Mouse (Mus musculus) cerebellum, postnatal 36 days (tissue): ENCODE results near the gene Rhob.
"Not testable (repeated sequence)": the region's sequence is repeated elsewhere in the genome, so short reads cannot be mapped to it uniquely, and the experiment has no call there.

Source experiments
- DNase-seq, 2 experiments: peaks; one replicate each; pipeline ENCODE4 v3.0.0; 2021 to 2022; ENCODE audit warnings: mixed read lengths in 2 of 2

Gene Rhob

GRCm38 (mm10) chr12:8472051-8472450 lies 27.8 kb downstream of the Rhob start:
- no peak for DNase-seq

GRCm38 (mm10) chr12:8470962-8471361 lies 28.8 kb downstream of the Rhob start:
- no peak for DNase-seq

DNA sequence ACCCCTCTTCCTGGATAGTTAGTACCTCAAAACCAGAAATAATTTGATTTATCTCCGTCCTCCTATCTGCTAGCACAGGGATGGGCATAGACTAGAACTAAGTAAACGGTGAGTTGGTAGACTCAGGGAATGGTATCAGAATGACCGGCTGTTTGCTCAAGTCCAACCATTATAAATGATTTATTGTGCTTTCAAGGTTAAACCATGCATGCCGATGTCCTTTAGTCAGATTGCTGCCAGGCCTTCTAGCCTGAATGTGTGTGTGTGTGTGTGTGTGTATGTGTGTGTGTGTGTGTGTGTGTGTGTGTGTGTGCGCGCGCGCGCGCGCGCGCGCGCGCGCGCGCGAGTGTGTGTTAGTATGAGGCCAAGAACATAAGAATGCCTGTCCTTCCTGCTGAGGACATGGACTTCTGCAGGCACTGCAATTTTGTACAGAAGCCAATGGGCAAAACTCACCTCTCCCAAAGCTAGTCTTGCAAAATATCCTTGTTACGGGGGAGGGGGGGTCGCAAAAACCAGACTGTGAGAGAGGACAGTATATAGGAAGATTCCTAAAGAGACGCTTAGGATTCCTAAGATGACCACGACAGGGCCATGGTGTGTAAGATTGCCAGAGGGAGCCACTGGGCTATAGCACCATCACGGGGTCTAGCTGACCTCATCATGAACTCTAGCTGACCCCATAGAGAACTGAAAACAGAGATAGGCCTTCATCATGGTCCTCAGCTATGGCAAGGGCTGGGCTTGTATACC lies 29.9 kb downstream of the Rhob start:
- no peak for DNase-seq

DNA sequence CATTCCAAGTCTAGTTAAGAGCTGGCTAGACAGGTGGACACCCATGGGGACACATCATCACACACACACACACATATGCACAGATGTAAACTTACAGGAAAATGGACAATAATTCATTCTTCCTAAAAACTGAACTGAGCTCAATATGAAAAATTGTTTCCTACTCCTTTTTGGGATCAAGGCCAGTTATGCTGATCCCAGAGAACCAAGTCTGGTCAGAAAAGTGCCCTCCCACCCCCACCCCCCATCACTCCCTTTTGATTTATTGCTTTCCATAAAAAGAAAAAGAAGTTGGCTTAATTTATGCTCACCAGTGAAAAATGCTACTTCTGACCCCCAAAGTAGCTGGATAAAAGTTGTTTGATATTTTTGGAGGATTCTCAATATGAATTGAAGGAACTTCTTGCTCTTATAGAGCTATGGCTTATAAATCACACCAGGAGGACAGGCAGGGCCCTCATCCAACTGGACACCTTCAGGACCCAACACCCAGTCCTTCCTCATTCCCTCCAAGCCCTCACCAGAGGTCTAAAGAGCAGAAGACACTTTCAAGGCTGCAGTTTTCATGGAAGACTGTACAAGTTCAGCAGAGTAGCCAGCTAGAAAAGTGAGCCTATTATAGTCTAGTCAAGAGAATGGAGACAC lies 31.5 kb downstream of the Rhob start:
- DNase-seq = no peak

DNA sequence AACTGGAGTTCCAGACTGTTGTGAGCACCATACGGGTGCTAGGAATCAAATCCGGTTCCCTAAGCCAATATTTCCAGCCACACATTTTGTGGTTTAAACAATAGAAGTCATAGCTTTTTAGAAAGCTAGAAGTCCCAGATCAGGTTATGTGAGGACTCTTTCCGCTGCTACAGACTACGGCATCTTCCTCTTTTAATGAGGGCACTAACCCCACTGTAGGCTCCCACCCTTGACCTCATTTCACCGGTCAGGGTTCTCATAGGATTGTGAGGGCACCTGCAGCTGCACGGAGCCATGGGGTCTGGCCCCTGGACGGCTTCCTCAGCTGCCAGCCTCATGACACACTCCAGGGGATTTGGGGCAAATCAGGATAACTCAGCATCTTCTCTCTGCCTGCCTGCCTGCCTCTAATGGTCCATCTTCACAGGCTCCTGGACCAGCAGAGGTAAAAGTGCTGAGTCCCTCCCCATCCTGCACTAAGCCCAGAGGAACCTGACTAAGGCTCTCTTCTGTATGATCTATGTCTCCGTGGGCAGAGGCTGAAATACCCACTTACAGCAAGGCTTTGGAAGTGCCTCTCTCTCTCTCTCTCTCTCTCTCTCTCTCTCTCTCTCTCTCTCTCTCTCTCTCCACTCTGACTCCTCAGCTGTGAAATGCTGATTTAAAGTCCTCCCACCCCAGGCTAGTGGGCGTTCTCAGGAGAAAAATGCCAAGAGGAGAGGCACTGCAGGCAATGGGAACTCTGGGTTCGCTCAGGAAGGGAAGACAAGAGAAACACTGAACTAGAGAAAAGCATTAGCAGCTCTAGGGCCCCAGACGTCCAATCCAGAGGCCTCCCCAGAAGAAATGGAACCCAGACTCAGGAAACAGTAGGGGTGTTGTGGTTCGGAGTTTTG lies 32.5 kb downstream of the Rhob start:
- DNase-seq = no peak

DNA sequence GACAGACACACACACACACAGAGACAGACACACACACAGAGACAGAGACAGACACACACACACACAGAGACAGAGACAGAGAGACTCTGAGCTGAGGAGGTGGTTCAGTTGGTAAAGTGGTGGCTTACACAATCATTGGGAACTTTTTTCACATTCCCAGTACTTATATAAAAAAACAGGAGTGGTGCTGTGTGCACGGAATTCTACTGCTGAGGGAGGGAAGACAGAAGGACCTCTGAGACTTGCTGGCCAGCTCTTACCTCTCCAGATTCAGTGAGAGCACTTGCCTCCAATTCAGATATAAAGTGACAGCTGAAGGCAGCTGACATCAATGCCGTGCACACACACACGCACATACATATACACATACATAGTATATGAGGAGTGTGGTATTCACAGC lies 34.1 kb downstream of the Rhob start:
- DNase-seq = no peak

DNA sequence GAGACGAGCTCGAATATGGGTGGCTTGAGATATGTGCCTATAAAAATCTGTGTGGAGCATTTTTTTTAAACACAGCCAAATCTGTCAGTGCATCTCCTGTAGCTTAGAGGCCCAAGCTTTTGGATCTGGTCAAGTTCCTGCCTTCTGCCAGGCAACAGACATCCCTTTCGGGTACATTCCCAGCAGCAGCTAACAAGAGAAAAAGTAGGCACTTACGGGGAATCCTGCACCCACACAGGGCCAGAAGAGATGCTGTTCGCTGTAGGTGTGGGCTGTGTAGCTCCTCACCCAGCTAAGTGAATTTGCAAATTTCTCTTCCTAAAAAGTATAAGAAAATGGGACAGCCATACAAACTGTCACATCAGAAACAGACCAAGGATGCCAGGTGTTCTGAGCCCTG lies 34.8 kb downstream of the Rhob start:
- DNase-seq = no peak

- DNase-seq = no peak
Observed at GRCm38 (mm10) chr12:8463599-8464160, 36.1 kb downstream of the Rhob start.

DNA sequence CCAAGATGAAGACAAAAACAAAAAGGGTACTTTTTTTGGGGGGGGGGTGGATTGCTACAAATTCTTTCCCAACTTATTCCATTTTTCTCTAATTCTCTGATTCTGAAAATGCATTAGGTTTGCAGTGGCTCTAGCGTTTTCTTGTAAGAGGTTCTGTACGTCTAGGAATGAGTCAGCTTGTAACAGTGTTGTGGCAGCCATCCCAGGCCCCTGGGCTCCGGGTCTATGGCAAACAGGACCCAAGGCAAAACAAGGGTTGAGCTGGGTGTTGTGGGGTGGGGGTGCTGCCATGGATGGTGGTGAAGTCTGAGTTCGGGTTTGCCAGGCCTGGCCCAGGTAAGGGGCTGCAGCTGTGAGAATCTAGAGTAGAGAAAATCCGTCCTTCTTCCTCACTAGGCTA lies 37.3 kb downstream of the Rhob start:
- no peak for DNase-seq

GRCm38 (mm10) chr12:8461575-8461974 lies 38.2 kb downstream of the Rhob start:
- DNase-seq = not testable (repeated sequence)

- no peak for DNase-seq
Observed at GRCm38 (mm10) chr12:8458400-8458799, 41.4 kb downstream of the Rhob start.

- DNase-seq = no peak
Observed at GRCm38 (mm10) chr12:8457052-8457451, 42.8 kb downstream of the Rhob start.

GRCm38 (mm10) chr12:8455046-8455445 lies 44.8 kb downstream of the Rhob start:
- no peak for DNase-seq

GRCm38 (mm10) chr12:8454487-8454886 lies 45.3 kb downstream of the Rhob start:
- peak; percentile 22 to 29 for DNase-seq

GRCm38 (mm10) chr12:8452766-8453621 lies 46.8 kb downstream of the Rhob start:
- peak; percentile 41 for DNase-seq

DNA sequence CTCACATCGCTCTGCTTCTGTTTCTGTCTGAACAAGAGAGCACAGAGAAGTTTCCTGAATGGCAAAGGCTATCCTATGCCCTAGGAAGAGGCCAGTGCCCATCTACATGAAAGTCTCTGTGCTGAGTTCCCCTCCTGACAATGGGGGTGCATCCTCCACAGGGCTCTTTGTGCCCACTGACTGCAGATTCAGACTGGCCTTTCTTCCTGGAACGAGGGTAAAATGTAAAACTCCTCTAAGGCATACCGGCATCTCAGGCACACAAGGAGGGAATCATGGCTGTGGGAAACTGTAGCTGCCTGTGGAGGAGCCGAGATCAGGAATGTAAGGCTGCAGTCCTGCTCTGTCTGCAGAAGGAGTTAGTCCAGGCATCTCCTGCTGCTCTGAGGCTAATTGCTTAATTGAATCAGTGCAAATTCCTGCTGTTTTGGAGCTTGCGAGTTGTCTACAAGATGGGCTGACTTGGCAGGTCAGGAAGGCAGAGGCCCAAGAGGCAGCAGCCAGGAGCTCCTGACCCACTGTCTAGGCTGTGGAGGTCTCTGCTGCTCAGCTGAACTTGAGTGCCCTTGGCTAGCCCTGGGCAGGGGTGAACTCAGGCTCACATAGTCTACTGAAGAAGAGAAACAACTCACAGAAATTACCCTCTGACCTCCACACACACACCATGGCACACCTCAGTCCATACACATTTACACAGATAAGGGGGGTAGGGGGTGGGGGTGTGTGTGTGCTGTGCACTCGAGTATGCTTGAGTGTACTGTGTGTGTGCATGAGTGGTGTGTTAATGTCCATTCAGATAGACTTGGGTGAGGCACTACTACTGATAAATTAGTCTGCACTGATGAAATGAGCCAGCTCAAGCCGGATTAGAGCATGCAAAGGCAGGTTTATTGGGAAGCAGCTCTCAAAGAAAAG lies 48.0 kb downstream of the Rhob start:
- DNase-seq = no peak

GRCm38 (mm10) chr12:8450639-8451038 lies 49.2 kb downstream of the Rhob start:
- DNase-seq = peak in 1 of 2 experiments; percentile 33

DNA sequence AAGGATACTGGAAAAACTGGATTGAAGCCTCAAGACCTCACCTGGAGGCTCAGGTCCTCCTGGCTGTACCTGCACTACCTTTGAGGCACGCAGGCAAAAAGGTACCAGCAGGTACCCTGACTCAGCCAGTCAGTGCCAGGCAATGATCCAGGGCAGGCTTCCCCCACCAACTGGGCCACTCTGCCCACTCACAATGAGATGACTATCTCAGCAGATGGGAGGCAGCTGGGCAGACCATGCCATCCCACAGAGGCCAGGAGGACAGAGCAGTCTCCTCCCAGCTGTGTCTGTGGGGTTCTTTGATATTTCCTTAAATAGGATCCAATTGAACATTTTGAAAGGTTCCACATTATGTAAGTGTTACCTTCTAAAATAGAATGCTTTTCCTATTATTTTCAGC lies 49.8 kb downstream of the Rhob start:
- DNase-seq = no peak
